Mouse (Mus musculus) Patski (cell line): ENCODE measurements at regions not wholly inside any gene's neighbourhood (a gene's known extent, or its start where the extent isn't known, plus 50 kb on each side); places are given as distances from the start of the nearest gene placed in this dataset.

Experiments
- ATAC-seq: fragments of 100-300 bp; one replicate; pipeline ENCODE4 v1.8.0; 2021
- CTCF ChIA-PET: fragments of 350-600 bp; sonication (Branson Sonifier 250); formaldehyde crosslinking; loops from one replicate; lab custom pipeline; 2022; ENCODE audit warnings: inconsistent platforms; lab: Charles Lee
- POLR2A ChIA-PET: fragments of 350-600 bp; sonication (Branson Sonifier 250); formaldehyde crosslinking; loops from one replicate; lab custom pipeline; 2022; ENCODE audit warnings: antibody characterized with exemption, inconsistent platforms; lab: Charles Lee
- DNase-seq: peaks from one replicate; pipeline ENCODE4 v3.0.0-alpha.2; 2011; ENCODE audit warnings: low read depth, low spot score
- H3K27me3 ChIP-seq: fragments of 371-371 bp; one replicate; pipeline ENCODE4 v1.5.1; 2021
- CTCF ChIP-seq: fragments of 100-300 bp; IDR thresholded peaks from one replicate; pipeline ENCODE4 v1.5.1; 2021
- in situ Hi-C: fragments of 300-500 bp; cut with MboI; formaldehyde crosslinking; loops from 3 replicates; pipeline ENCODE4 v1.11.1; 2018; ENCODE audit warnings: low pct_unique_long_range_greater_than_20kb, mixed read lengths

GRCm38 (mm10) chr13:43994361-43994760 lies 209.8 kb downstream of the Cd83 start:
- CTCF ChIA-PET = no interaction called here
- no peak for TF ChIP-seq CTCF
- DNase-seq (no peak), ATAC-seq (no peak)
- no peaks in the 10 kb centered on the region for H3K27me3 ChIP-seq
- POLR2A ChIA-PET = no interaction called here
- in situ Hi-C loops = no loop called here

DNA sequence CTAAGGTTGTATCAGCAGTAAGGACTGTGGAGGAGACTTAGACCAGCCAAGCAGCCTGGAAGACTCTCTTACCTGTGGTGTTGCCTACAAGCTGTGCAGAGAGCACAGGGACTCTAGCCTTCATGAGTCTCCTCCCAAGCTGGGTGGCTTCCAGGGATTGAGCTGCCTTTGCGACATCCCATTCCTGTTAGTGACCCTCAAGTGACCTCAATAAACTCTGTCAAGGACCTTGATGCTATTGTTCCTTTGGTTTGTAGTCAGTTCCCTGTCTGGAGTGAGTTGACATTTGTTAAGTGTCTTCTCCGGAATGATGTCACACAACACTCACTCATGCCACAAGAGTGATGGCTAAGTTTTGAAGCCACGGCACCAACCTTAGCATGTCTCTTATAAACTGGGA lies 211.0 kb downstream of the Cd83 start:
- in situ Hi-C loops = no loop called here
- CTCF ChIA-PET = interaction anchor here (0.9 kb wide), 1 partner anchor 10 kb away, joined by 3 read pairs; no protein-coding TSS in a partner anchor
- TF ChIP-seq CTCF = no peak
- POLR2A ChIA-PET = no interaction called here
- no peak for ATAC-seq
- no peaks in the 10 kb centered on the region for H3K27me3 ChIP-seq
- no peak for DNase-seq

- POLR2A ChIA-PET = no interaction called here
- CTCF ChIA-PET = interaction anchor here (1.1 kb wide), 1 partner anchor 13 kb away, joined by 3 read pairs; no protein-coding TSS in a partner anchor
- in situ Hi-C loops = no loop called here
- H3K27me3 ChIP-seq = no peaks in the 10 kb centered on the region
- DNase-seq = no peak
- no peak for TF ChIP-seq CTCF
- ATAC-seq = no peak
Measured at GRCm38 (mm10) chr13:44001861-44002545, 217.4 kb downstream of the Cd83 start.

DNA sequence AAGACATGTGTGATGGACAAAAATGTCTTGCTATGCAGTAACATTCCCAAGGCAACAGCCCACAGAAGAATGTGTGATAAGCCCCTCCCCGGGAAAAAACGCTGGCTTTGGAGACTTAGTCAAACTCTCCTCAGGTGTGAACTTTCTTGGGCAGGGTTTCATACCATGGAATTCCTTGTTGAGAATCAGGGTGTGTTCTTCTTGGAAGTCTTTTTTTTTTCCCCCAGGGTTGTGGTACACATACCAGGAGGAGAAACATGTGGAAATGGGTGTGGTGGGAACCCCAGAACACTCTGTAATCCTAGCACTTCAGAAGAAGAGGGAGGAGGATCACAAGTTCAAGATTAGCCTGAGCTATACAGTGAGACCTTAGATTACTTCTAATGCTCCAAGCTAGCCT lies 228.3 kb downstream of the Cd83 start:
- ChIA-PET POLR2A (no interaction called here), CTCF (no interaction called here)
- no peak for TF ChIP-seq CTCF

DNA sequence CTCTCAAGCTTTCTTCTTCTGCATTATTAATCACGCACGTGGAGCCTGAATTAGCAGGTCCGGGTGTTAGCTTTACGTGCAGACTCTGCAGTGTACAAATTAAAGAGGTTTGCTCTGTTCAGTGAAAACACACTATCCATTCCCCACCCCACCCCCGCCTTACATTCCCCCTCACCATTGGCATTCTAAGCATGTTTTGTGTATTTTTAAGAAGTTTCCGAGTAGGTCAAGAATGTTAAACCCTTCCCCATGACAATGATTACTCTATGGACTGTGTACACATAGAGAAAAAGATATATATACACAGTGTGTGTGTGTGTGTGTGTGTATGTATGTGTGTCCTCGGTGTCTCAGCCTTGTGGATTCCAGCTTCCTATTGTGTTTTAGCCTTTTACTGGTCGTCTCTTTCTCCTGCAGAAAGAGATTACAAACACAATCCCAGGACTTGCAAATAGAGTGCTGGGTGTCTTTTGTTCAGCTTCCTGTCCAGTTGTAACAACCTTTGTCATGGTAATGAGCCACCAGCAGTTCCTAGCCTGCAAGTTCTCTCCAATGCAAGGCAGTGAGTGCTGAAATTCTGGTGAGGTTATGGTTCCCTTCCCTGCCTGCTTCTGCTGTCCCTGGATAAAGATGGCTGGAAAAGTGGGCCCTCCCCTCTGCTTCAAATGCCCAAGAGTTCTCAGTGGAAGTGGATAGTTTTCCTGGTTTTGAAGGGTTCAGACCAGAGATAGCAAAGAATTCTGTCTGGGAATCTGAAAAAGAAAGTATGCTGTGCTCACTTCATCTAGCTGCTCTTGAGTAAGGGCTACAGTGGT lies 234.1 kb downstream of the Cd83 start:
- POLR2A ChIA-PET = no interaction called here
- CTCF ChIA-PET = no interaction called here
- no peak for TF ChIP-seq CTCF
- no peaks in the 10 kb centered on the region for H3K27me3 ChIP-seq
- DNase-seq (no peak), ATAC-seq (no peak)
- in situ Hi-C loops = no loop called here

More for the DNA sequence above, 228.3 kb downstream of the Cd83 start:
- ATAC-seq (no peak), DNase-seq (no peak)
- H3K27me3 ChIP-seq = no peaks in the 10 kb centered on the region
- in situ Hi-C loops = no loop called here

GRCm38 (mm10) chr13:44019304-44019583 lies 234.7 kb downstream of the Cd83 start:
- in situ Hi-C loops = no loop called here
- H3K27me3 ChIP-seq = no peaks in the 10 kb centered on the region
- CTCF ChIA-PET = no interaction called here
- TF ChIP-seq CTCF = no peak
- ATAC-seq = no peak
- DNase-seq = no peak
- POLR2A ChIA-PET = no interaction called here

DNA sequence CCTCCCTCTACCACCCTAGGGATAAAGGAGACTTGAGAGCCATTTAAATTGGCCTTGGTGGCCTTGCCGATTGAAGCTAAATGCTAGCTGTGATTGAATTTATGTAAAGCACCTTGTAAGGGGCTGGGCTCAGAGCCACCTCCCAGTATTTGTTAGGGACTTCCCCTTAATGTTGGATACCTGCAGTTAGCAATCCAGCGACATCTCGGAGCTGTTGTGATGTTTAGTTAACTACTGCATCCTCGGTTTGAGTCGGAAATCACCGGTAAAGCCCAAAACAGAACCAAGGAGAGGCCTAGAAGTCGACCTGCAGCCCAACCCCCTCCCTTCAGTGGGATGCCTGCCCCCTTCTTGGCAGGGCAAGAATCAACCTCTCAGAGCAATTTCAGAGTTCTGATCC lies 236.3 kb downstream of the Cd83 start:
- DNase-seq (no peak), ATAC-seq (no peak)
- TF ChIP-seq CTCF = no peak
- ChIA-PET CTCF (no interaction called here), POLR2A (no interaction called here)
- no peaks in the 10 kb centered on the region for H3K27me3 ChIP-seq
- in situ Hi-C loops = no loop called here

DNA sequence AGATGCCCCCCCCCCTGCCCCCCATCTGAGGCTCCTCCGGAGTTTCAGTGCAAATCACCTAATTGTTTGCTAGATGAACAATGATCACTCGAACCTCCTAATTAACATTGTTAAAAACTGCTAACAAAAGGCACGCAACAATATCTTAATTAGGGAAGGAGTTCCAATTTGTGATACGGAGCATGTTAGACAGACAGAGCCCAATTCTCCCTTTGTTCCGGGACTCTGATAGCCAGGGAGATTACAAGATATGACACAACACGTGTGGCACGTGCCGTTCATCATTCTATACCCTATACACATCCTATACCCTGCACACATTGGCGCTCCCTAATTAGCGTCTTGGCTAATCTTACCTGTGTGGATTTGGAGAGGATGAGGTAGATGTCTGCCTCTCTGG lies 237.5 kb downstream of the Cd83 start:
- no peak for TF ChIP-seq CTCF
- POLR2A ChIA-PET = interaction anchor here (0.7 kb wide), 1 partner anchor 711 kb away, joined by 3 read pairs; no protein-coding TSS in a partner anchor
- CTCF ChIA-PET = interaction anchor here (1.2 kb wide), 1 partner anchor 15 kb away, joined by 4 read pairs; no protein-coding TSS in a partner anchor
- no peak for ATAC-seq
- no peaks in the 10 kb centered on the region for H3K27me3 ChIP-seq
- DNase-seq = no peak
- in situ Hi-C loops = no loop called here

- CTCF ChIA-PET = no interaction called here
- TF ChIP-seq CTCF = no peak
- POLR2A ChIA-PET = interaction anchor here (0.6 kb wide), 1 partner anchor 661 kb away, joined by 3 read pairs; no protein-coding TSS in a partner anchor
- no peaks in the 10 kb centered on the region for H3K27me3 ChIP-seq
- ATAC-seq (no peak), DNase-seq (no peak)
- in situ Hi-C loops = no loop called here
Measured at GRCm38 (mm10) chr13:44024612-44025011, 240.0 kb downstream of the Cd83 start.

DNA sequence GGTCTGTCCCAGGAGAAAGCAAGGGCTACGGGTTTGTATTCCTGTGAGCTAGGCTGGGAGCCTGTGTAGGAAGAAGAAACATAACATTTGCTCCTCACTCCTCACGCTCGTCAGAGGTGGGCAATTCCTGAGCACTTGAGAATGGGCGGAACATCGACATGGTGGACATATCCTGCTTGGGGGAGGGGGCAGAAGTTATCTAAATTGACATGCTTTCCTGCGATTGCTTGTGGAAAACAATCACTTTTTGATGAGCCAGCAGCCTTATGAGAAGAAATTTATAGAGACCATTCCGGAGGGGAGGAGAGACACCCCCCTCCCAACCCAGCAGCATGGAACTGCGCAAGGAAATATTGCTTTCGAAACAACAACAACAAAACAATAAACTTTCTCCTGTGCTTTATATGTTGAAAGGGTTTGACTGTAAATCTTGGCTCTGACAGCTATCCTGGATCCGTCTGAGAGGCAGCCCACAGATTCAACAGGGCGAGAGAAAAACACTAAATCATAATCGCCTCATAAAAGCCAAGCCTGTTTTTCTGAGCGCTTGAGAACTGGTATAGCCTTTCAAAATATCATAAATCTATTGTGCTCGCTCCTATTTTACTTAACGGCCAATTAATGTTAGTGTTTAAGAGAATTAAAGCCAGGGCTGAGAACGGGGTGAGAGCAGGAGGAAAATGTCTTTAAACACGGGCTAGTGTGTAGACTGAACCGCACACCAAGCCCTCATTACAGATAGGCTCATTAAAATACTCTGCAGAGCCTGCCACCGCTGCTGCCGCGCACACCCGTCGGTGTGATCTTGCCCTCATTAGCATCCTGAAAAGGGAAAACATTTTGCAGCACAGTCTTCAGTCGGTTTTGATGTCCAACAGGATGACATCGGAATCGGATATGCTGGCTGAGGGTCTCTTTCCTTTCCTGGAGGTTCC lies 242.0 kb downstream of the Cd83 start:
- CTCF ChIA-PET = no interaction called here
- H3K27me3 ChIP-seq = no peaks in the 10 kb centered on the region
- no peak for DNase-seq
- no peak for TF ChIP-seq CTCF
- in situ Hi-C loops = no loop called here
- POLR2A ChIA-PET = interaction anchor here (0.7 kb wide), 1 partner anchor 14 kb away, joined by 3 read pairs; no protein-coding TSS in a partner anchor
- ATAC-seq = no peak
